Mouse (Mus musculus) adrenal gland, postnatal 14 days (tissue): Measurements from ENCODE around the gene Rai14. TPM values are rescaled to one million over a fixed set of nuclear protein-coding genes. Genes with fewer than 3 reads are reported as not detected.

Source experiments
- DNase-seq: peaks from one replicate; pipeline ENCODE4 v3.0.0; 2021; ENCODE audit warnings: mixed read lengths
- total RNA-seq: library from RNA; stranded (reverse); gene quantifications from 2 replicates; pipeline ENCODE4 v1.2.3, GENCODE M21; 2021

Gene Rai14
- total RNA-seq, 1 experiment from 2014 or later: 23.1 TPM

DNA sequence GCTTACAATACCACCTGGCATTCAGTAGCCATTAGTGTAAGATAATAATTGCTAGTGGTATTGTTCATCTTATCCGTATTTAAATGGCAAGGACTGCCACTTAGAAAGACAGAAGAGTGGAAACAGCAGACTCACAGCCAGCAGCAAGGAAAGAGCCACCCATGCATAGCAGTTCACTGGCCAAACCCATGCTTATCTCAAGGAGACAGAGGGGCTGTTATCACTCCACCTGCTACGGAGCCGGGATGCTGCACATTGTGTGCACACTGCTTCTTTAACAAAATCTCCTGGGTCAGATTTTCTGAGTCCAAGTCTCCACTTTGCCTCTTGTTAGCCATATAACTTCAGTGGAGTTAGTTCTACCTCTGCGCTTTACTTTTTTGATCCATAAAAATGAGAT lies 183.1 kb downstream of the Rai14 start:
- no peak for DNase-seq

GRCm38 (mm10) chr15:10525896-10526295 lies 188.5 kb downstream of the Rai14 start:
- no peak for DNase-seq

Other genes with a start within 250 kb of the Rai14 start
- gene Dnajc21, start 244.1 kb downstream of the Rai14 start, total RNA-seq: 43.6 and 46.9 TPM in 2 replicates
- 49.0 and 54.0 TPM in 2 replicates for gene Brix1, start 228.7 kb downstream of the Rai14 start, total RNA-seq
- gene Rad1, start 228.6 kb downstream of the Rai14 start, total RNA-seq: 14.3 and 14.5 TPM in 2 replicates
- gene Ttc23l, start 156.0 kb downstream of the Rai14 start, total RNA-seq: not detected in 2 replicates
- 1.5 and 2.1 TPM in 2 replicates for gene C1qtnf3, start 237.7 kb upstream of the Rai14 start, total RNA-seq